Mouse (Mus musculus) stomach, embryonic 16.5 days (tissue): ENCODE measurements around the gene Snd1. TPM values are rescaled to one million over a fixed set of nuclear protein-coding genes. Genes with fewer than 3 reads are reported as not detected.
A peak's percentile ranks its signal among the peaks of the same experiment; 100 is the strongest.

Source experiments
- ATAC-seq: fragments of 200-750 bp; cut with Nextera tagmentation; 2 replicates; pipeline ENCODE4 v1.8.0; 2017; ENCODE audit warnings: moderate number of reproducible peaks, moderate TSS enrichment; ENCODE audit not compliant: insufficient read depth, low FRiP score
- H3K27ac ChIP-seq: fragments of 300-500 bp; sonication (generic); 2 replicates; pipeline ENCODE4 v1.5.1; 2014; ENCODE audit warnings: low read length
- H3K27me3 ChIP-seq: fragments of 300-500 bp; sonication (generic); 2 replicates; pipeline ENCODE4 v1.6.1; 2014; ENCODE audit warnings: low read length, control low read depth, mixed read lengths; ENCODE audit not compliant: control insufficient read depth, insufficient read depth
- H3K36me3 ChIP-seq: fragments of 300-500 bp; sonication (generic); 2 replicates; pipeline ENCODE4 v1.6.1; 2014; ENCODE audit warnings: low read length; ENCODE audit not compliant: control insufficient read depth, insufficient read depth
- H3K4me1 ChIP-seq: fragments of 300-500 bp; sonication (generic); 2 replicates; pipeline ENCODE4 v1.6.1; 2014; ENCODE audit warnings: low read length, control low read depth, mixed read lengths; ENCODE audit not compliant: control insufficient read depth, insufficient read depth
- H3K4me2 ChIP-seq: fragments of 300-500 bp; sonication (generic); 2 replicates; pipeline ENCODE4 v1.6.1; 2014; ENCODE audit warnings: low read depth, low read length, mixed read lengths
- H3K4me3 ChIP-seq: fragments of 300-500 bp; sonication (generic); replicated peaks from 2 replicates; pipeline ENCODE4 v1.5.1; 2014; ENCODE audit warnings: mild to moderate bottlenecking, low read length
- H3K9ac ChIP-seq: fragments of 300-500 bp; sonication (generic); 2 replicates; pipeline ENCODE4 v1.6.1; 2014; ENCODE audit warnings: low read length
- H3K9me3 ChIP-seq: fragments of 300-500 bp; sonication (generic); replicated peaks from 2 replicates; pipeline ENCODE4 v1.6.1; 2016; ENCODE audit warnings: low read length, control low read depth; ENCODE audit not compliant: control insufficient read depth
- WGBS: fragments of 180-500 bp; shearing (Covaris S2); extraction: QIAGEN DNeasy Blood & Tissue Kit; methylation state at CpG from one replicate; pipeline ENCODE4 v1.1.7; 2014; 5-methylcytosine and 5-hydroxymethylcytosine counted together
- polyA plus RNA-seq: library from polyadenylated mRNA; unstranded; fragments of >200 nt; fragmentation: Nextera tagmentation; extraction: Ambion mirVana; gene quantifications from 2 replicates; pipeline ENCODE4 v1.2.1, GENCODE M21; 2015

Snd1 gene
- polyA plus RNA-seq, 1 experiment from 2014 or later = 136 TPM

- no peak for ATAC-seq
- H3K9me3 ChIP-seq = no peaks in the 10 kb centered on the region
- H3K9ac ChIP-seq = peak within 1 kb of the TSS; percentile 76
- peaks cover 6% of the 10 kb centered on the region for H3K27me3 ChIP-seq
- peaks cover 18% of the 10 kb centered on the region; the same call in 1 of the 2 replicates for H3K4me1 ChIP-seq
- peak within 1 kb of the TSS; percentile 100 for H3K4me2 ChIP-seq
- no peak within 1 kb of the TSS for H3K27ac ChIP-seq
- peak within 1 kb of the TSS; percentile 65 for H3K4me3 ChIP-seq
- 49% methylated on average over 27 of the region's 27 CpGs for WGBS
- no peaks in the 10 kb centered on the region for H3K36me3 ChIP-seq
Observed at GRCm38 (mm10) chr6:28831011-28831853, 356.3 kb downstream of the Snd1 start, which contains the start of gene Lrrc4. Gene Lrrc4, minus strand, starts transcription at chr6:28831747.

GRCm38 (mm10) chr6:28831854-28832750 is 357.2 kb downstream of the Snd1 start:
- Histone ChIP-seq H3K27me3 (peaks cover 6% of the 10 kb centered on the region), H3K9me3 (no peaks in the 10 kb centered on the region), H3K27ac (no peak overlapping the region), H3K4me3 (peak overlapping the region; percentile 65), H3K4me1 (peaks cover 14% of the 10 kb centered on the region; the same call in 1 of the 2 replicates), H3K36me3 (no peaks in the 10 kb centered on the region), H3K9ac (peak overlapping the region; percentile 76), H3K4me2 (peak overlapping the region; percentile 100)
- peak; percentile 35; the same call in 1 of the 2 replicates for ATAC-seq
- WGBS = under 1% methylated on average over 79 of the region's 82 CpGs

GRCm38 (mm10) chr6:28832751-28833291 is 357.9 kb downstream of the Snd1 start:
- Histone ChIP-seq H3K27ac (no peak overlapping the region), H3K9ac (peak overlapping the region; percentile 76), H3K4me1 (peaks cover 10% of the 10 kb centered on the region; the same call in 1 of the 2 replicates), H3K4me3 (peak overlapping the region; percentile 65), H3K36me3 (no peaks in the 10 kb centered on the region), H3K4me2 (peak overlapping the region; percentile 100), H3K9me3 (no peaks in the 10 kb centered on the region), H3K27me3 (peaks cover 6% of the 10 kb centered on the region)
- WGBS = under 1% methylated on average over 58 of the region's 58 CpGs
- peak; percentile 23; the same call in 1 of the 2 replicates for ATAC-seq

GRCm38 (mm10) chr6:28833380-28833822 is 358.5 kb downstream of the Snd1 start:
- Histone ChIP-seq H3K27ac (no peak overlapping the region), H3K27me3 (peaks cover 6% of the 10 kb centered on the region)
- 2% methylated on average over 42 of the region's 43 CpGs for WGBS

GRCm38 (mm10) chr6:28834046-28834445 is 359.1 kb downstream of the Snd1 start:
- Histone ChIP-seq H3K36me3 (no peaks in the 10 kb centered on the region), H3K4me1 (peaks cover 10% of the 10 kb centered on the region; the same call in 1 of the 2 replicates), H3K4me3 (no peak overlapping the region), H3K27ac (no peak overlapping the region), H3K9me3 (no peaks in the 10 kb centered on the region), H3K9ac (no peak overlapping the region), H3K4me2 (no peak overlapping the region), H3K27me3 (peaks cover 6% of the 10 kb centered on the region)
- no peak for ATAC-seq
- WGBS = 68% methylated on average over 2 of the region's 2 CpGs

More at GRCm38 (mm10) chr6:28833380-28833822, 358.5 kb downstream of the Snd1 start:
- Histone ChIP-seq H3K4me1 (peaks cover 10% of the 10 kb centered on the region; the same call in 1 of the 2 replicates), H3K36me3 (no peaks in the 10 kb centered on the region), H3K9me3 (no peaks in the 10 kb centered on the region), H3K4me2 (peak overlapping the region; percentile 100), H3K4me3 (peak overlapping the region; percentile 65), H3K9ac (peak overlapping the region; percentile 76)
- ATAC-seq = peak; percentile 71; the same call in 1 of the 2 replicates

- Histone ChIP-seq H3K9ac (no peak overlapping the region), H3K4me1 (peaks cover 6% of the 10 kb centered on the region; the same call in 1 of the 2 replicates), H3K4me2 (no peak overlapping the region), H3K27me3 (no peaks in the 10 kb centered on the region), H3K9me3 (no peaks in the 10 kb centered on the region), H3K36me3 (no peaks in the 10 kb centered on the region), H3K4me3 (no peak overlapping the region), H3K27ac (no peak overlapping the region)
- ATAC-seq = no peak
Observed at GRCm38 (mm10) chr6:28836600-28836999, 361.7 kb downstream of the Snd1 start.

GRCm38 (mm10) chr6:28841569-28841968 is 366.6 kb downstream of the Snd1 start:
- Histone ChIP-seq H3K27me3 (no peaks in the 10 kb centered on the region), H3K9ac (no peak overlapping the region), H3K9me3 (no peaks in the 10 kb centered on the region), H3K4me3 (no peak overlapping the region), H3K4me1 (no peaks in the 10 kb centered on the region), H3K27ac (no peak overlapping the region), H3K4me2 (no peak overlapping the region), H3K36me3 (no peaks in the 10 kb centered on the region)
- no peak for ATAC-seq
- 76% methylated on average over 3 of the region's 3 CpGs for WGBS

- H3K4me2 ChIP-seq = no peak overlapping the region
- WGBS = 76% methylated on average over 4 of the region's 4 CpGs
- no peak overlapping the region for H3K27ac ChIP-seq
- no peak overlapping the region for H3K9ac ChIP-seq
- no peaks in the 10 kb centered on the region for H3K36me3 ChIP-seq
- ATAC-seq = no peak
- H3K4me1 ChIP-seq = no peaks in the 10 kb centered on the region; the same call in 1 of the 2 replicates
- no peaks in the 10 kb centered on the region for H3K9me3 ChIP-seq
- no peak overlapping the region for H3K4me3 ChIP-seq
- no peaks in the 10 kb centered on the region for H3K27me3 ChIP-seq
Observed at GRCm38 (mm10) chr6:28842375-28843276, 367.7 kb downstream of the Snd1 start.
